Mouse (Mus musculus): Measurements from ENCODE around the gene Tmem229b. TPM values are rescaled to one million over a fixed set of nuclear protein-coding genes. Genes with fewer than 3 reads are reported as not detected.
"Not testable (repeated sequence)": the region's sequence is repeated elsewhere in the genome, so short reads cannot be mapped to it uniquely, and the experiment has no call there.

Gene Tmem229b
- polyA plus RNA-seq, 1 experiment from 2014 or later: 5.7 TPM

DNA sequence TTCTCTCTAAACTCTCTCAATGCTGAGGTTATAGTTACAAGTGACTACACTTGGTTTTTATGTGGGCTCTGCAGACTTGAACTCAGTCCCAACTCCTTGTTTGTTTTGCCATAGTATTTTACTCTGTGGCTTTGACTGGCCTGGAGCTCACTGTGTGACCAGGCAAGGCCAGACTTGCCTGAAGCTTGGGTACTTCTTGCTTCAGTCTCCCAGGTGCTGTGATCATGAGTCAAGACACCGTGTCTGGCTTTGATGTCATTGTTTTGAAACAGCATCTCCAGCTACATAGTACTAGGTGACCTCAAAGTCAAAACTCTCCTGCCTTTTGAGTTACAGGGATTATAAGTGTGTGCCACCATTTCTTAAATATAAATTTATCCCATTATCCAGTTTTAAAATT is 77.5 kb downstream of the Tmem229b start:
- no peaks in the 10 kb centered on the region for H3K9me3 ChIP-seq (ENCODE audit: control insufficient read depth, low read depth, low read length)
- no peaks in the 10 kb centered on the region for H3K36me3 ChIP-seq (ENCODE audit: control insufficient read depth, insufficient read depth, low read length)
- no peak overlapping the region for H3K9ac ChIP-seq (replicated peaks; ENCODE audit: low read depth, low read length)
- no peaks in the 10 kb centered on the region for H3K4me1 ChIP-seq (ENCODE audit: control insufficient read depth, insufficient read depth, low read length)
- H3K27ac ChIP-seq (ENCODE audit: low read length): no peak overlapping the region
- no peak overlapping the region for H3K4me2 ChIP-seq (replicated peaks; ENCODE audit: low read depth, low read length)
- H3K27me3 ChIP-seq (ENCODE audit: control insufficient read depth, insufficient read depth, low read length): no peaks in the 10 kb centered on the region
- no peak overlapping the region for H3K4me3 ChIP-seq (ENCODE audit: low read depth, low read length)
- no peak for ATAC-seq (ENCODE audit: insufficient number of reproducible peaks, insufficient read depth, low FRiP score, low read depth)
- WGBS: 74% methylated on average over 1 of the region's 1 CpGs

DNA sequence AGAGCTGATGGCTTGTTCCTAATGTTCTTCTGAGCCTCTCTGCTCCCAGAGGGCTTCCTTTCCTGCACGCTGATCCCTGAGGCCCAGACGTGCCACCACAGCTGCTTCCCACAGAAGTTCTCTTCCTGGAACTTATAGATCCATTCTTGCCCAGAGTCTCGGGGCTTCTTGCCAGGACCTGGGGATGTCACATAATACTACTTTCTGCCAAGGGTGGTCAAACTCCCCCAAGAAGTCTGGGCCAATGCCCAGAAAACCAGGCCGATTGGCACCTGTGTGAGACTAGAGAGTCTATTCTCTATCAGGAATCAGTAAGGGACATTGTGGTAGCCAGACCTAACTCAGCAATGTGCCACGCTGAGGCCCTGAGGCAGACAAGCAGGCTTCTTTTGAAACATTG is 80.1 kb downstream of the Tmem229b start:
- Histone ChIP-seq H3K9me3 (ENCODE audit: control insufficient read depth, low read depth, low read length) (no peaks in the 10 kb centered on the region), H3K27me3 (ENCODE audit: control insufficient read depth, insufficient read depth, low read length) (no peaks in the 10 kb centered on the region), H3K36me3 (ENCODE audit: control insufficient read depth, insufficient read depth, low read length) (no peaks in the 10 kb centered on the region), H3K9ac (replicated peaks; ENCODE audit: low read depth, low read length) (no peak overlapping the region), H3K27ac (ENCODE audit: low read length) (no peak overlapping the region), H3K4me2 (replicated peaks; ENCODE audit: low read depth, low read length) (no peak overlapping the region), H3K4me3 (ENCODE audit: low read depth, low read length) (no peak overlapping the region), H3K4me1 (ENCODE audit: control insufficient read depth, insufficient read depth, low read length) (no peaks in the 10 kb centered on the region)
- ATAC-seq (ENCODE audit: insufficient number of reproducible peaks, insufficient read depth, low FRiP score, low read depth): no peak
- WGBS: 79% methylated on average over 5 of the region's 5 CpGs

DNA sequence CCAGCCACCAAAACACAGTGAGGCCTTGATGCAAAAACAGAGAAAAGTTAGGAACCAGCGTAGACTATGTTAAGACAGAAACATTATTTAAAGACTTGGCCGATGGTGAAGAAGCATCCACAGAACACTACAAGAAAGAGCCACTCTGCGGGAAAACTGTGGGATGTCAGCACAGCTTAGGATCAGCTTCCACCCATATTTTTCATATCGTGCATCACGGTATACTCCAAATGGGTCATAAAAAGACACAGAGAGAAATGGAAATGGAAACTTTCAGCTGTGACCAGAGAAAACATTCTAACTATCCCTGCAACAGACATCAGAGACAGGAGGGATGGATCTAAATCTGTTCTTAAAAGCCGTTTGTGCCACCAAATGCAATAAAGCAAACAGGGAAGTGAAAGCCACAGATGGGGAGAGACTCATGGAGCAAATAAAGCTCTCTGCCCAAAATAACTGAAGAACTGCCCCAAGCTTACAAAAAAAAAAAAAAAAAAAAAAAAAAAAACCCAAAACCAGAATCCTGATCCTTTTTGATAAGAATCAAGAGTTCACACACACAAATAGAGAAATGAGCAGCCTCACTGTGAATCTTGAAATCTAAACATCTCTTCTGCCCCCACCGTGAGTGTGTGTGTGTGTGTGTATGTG is 83.8 kb downstream of the Tmem229b start:
- Histone ChIP-seq H3K36me3 (ENCODE audit: control insufficient read depth, insufficient read depth, low read length) (no peaks in the 10 kb centered on the region), H3K27ac (ENCODE audit: low read length) (no peak overlapping the region), H3K9ac (replicated peaks; ENCODE audit: low read depth, low read length) (no peak overlapping the region), H3K4me2 (replicated peaks; ENCODE audit: low read depth, low read length) (no peak overlapping the region), H3K4me1 (ENCODE audit: control insufficient read depth, insufficient read depth, low read length) (no peaks in the 10 kb centered on the region), H3K4me3 (ENCODE audit: low read depth, low read length) (no peak overlapping the region), H3K27me3 (ENCODE audit: control insufficient read depth, insufficient read depth, low read length) (no peaks in the 10 kb centered on the region), H3K9me3 (ENCODE audit: control insufficient read depth, low read depth, low read length) (no peaks in the 10 kb centered on the region)
- WGBS: 81% methylated on average over 7 of the region's 7 CpGs
- no peak for ATAC-seq (ENCODE audit: insufficient number of reproducible peaks, insufficient read depth, low FRiP score, low read depth)

GRCm38 (mm10) chr12:78922977-78923376 is 84.5 kb downstream of the Tmem229b start:
- not testable (repeated sequence) for H3K9me3 ChIP-seq (ENCODE audit: control insufficient read depth, low read depth, low read length); H3K4me2 ChIP-seq (replicated peaks; ENCODE audit: low read depth, low read length); H3K4me1 ChIP-seq (ENCODE audit: control insufficient read depth, insufficient read depth, low read length); H3K27ac ChIP-seq (ENCODE audit: low read length); H3K36me3 ChIP-seq (ENCODE audit: control insufficient read depth, insufficient read depth, low read length); H3K9ac ChIP-seq (replicated peaks; ENCODE audit: low read depth, low read length); H3K4me3 ChIP-seq (ENCODE audit: low read depth, low read length); H3K27me3 ChIP-seq (ENCODE audit: control insufficient read depth, insufficient read depth, low read length); ATAC-seq (ENCODE audit: insufficient number of reproducible peaks, insufficient read depth, low FRiP score, low read depth)

DNA sequence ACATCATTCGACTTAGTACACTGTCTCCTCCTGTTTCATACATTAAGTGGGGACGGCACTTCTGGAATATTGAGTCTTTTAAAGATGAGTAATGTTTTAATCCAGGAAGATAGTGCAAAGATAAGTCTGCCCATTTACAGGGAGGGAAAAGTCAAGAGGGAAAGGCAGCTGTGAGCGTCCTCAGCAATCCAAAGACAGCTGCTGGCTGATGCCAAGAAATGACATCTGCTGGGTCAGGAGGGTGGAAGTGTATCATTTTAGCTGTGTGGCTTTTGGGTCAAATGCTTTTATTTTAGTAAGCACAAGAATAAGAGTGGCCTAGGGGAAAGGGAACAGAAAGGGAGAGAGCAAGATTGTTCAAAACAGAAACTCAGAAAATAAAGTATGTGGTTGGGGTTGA is 85.4 kb downstream of the Tmem229b start:
- H3K27me3 ChIP-seq (ENCODE audit: control insufficient read depth, insufficient read depth, low read length): no peaks in the 10 kb centered on the region
- no peak for ATAC-seq (ENCODE audit: insufficient number of reproducible peaks, insufficient read depth, low FRiP score, low read depth)
- 57% methylated on average over 3 of the region's 3 CpGs for WGBS
- H3K36me3 ChIP-seq (ENCODE audit: control insufficient read depth, insufficient read depth, low read length): no peaks in the 10 kb centered on the region
- no peak overlapping the region for H3K4me2 ChIP-seq (replicated peaks; ENCODE audit: low read depth, low read length)
- H3K27ac ChIP-seq (ENCODE audit: low read length): no peak overlapping the region
- H3K9ac ChIP-seq (replicated peaks; ENCODE audit: low read depth, low read length): no peak overlapping the region
- no peaks in the 10 kb centered on the region for H3K9me3 ChIP-seq (ENCODE audit: control insufficient read depth, low read depth, low read length)
- H3K4me3 ChIP-seq (ENCODE audit: low read depth, low read length): no peak overlapping the region
- H3K4me1 ChIP-seq (ENCODE audit: control insufficient read depth, insufficient read depth, low read length): no peaks in the 10 kb centered on the region

- H3K9me3 ChIP-seq (ENCODE audit: control insufficient read depth, low read depth, low read length): no peaks in the 10 kb centered on the region
- no peak overlapping the region for H3K4me3 ChIP-seq (ENCODE audit: low read depth, low read length)
- ATAC-seq (ENCODE audit: insufficient number of reproducible peaks, insufficient read depth, low FRiP score, low read depth): no peak
- no peak overlapping the region for H3K27ac ChIP-seq (ENCODE audit: low read length)
- H3K9ac ChIP-seq (replicated peaks; ENCODE audit: low read depth, low read length): no peak overlapping the region
- H3K4me2 ChIP-seq (replicated peaks; ENCODE audit: low read depth, low read length): no peak overlapping the region
- no peaks in the 10 kb centered on the region for H3K27me3 ChIP-seq (ENCODE audit: control insufficient read depth, insufficient read depth, low read length)
- no peaks in the 10 kb centered on the region for H3K4me1 ChIP-seq (ENCODE audit: control insufficient read depth, insufficient read depth, low read length)
- WGBS: 52% methylated on average over 4 of the region's 4 CpGs
- H3K36me3 ChIP-seq (ENCODE audit: control insufficient read depth, insufficient read depth, low read length): no peaks in the 10 kb centered on the region
Measured at GRCm38 (mm10) chr12:78921421-78921820, 86.0 kb downstream of the Tmem229b start.

DNA sequence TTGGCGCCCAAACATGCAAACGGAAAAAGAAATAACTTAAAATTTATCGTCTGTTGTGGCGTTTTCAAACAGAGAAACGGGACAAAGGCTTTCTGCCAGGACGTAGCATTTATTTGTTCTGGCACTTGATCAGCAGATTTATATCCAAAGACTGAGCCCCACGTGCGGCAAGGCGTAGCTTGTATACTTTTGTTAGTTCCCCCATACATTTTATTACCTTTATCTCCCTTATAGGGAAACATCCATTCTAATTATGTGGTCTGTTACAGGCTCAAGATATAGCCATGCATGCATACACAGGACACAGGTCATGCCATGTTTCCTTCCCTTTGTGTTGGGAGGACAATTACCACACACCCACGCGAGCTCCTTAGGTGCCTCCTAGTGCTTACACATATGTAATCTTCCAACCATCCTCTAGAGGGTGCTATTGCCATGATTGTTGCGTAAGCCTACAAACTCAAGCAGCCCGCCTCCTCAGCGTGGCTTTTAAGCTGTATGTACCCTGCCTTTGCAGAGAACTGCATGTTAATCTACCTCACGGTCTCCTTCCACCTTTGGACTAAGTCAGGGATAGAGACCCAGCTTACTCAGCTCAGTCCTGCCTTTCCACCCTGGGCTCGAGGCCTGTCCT is 88.2 kb downstream of the Tmem229b start:
- no peak overlapping the region for H3K27ac ChIP-seq (ENCODE audit: low read length)
- H3K9me3 ChIP-seq (ENCODE audit: control insufficient read depth, low read depth, low read length): no peaks in the 10 kb centered on the region
- 28% methylated on average over 16 of the region's 16 CpGs for WGBS
- peak; percentile 64 for ATAC-seq (ENCODE audit: insufficient number of reproducible peaks, insufficient read depth, low FRiP score, low read depth)
- no peak overlapping the region for H3K4me3 ChIP-seq (ENCODE audit: low read depth, low read length)
- no peak overlapping the region for H3K9ac ChIP-seq (replicated peaks; ENCODE audit: low read depth, low read length)
- no peak overlapping the region; the same call in 1 of the 2 replicates for H3K4me2 ChIP-seq (replicated peaks; ENCODE audit: low read depth, low read length)
- no peaks in the 10 kb centered on the region for H3K27me3 ChIP-seq (ENCODE audit: control insufficient read depth, insufficient read depth, low read length)
- no peaks in the 10 kb centered on the region for H3K36me3 ChIP-seq (ENCODE audit: control insufficient read depth, insufficient read depth, low read length)
- no peaks in the 10 kb centered on the region for H3K4me1 ChIP-seq (ENCODE audit: control insufficient read depth, insufficient read depth, low read length)

GRCm38 (mm10) chr12:78918227-78919078 is 89.0 kb downstream of the Tmem229b start:
- Histone ChIP-seq H3K27me3 (ENCODE audit: control insufficient read depth, insufficient read depth, low read length) (no peaks in the 10 kb centered on the region), H3K4me3 (ENCODE audit: low read depth, low read length) (no peak overlapping the region), H3K4me1 (ENCODE audit: control insufficient read depth, insufficient read depth, low read length) (no peaks in the 10 kb centered on the region), H3K4me2 (replicated peaks; ENCODE audit: low read depth, low read length) (peak overlapping the region; percentile 20; the same call in 1 of the 2 replicates), H3K9me3 (ENCODE audit: control insufficient read depth, low read depth, low read length) (no peaks in the 10 kb centered on the region), H3K36me3 (ENCODE audit: control insufficient read depth, insufficient read depth, low read length) (no peaks in the 10 kb centered on the region), H3K9ac (replicated peaks; ENCODE audit: low read depth, low read length) (no peak overlapping the region), H3K27ac (ENCODE audit: low read length) (no peak overlapping the region)
- ATAC-seq (ENCODE audit: insufficient number of reproducible peaks, insufficient read depth, low FRiP score, low read depth): peak; percentile 42; the same call in 1 of the 2 replicates
- 12% methylated on average over 11 of the region's 11 CpGs for WGBS

All from stomach, embryonic 14.5 days (tissue).